Mouse (Mus musculus): ENCODE results near the gene Klhl22.

Klhl22 gene

DNA sequence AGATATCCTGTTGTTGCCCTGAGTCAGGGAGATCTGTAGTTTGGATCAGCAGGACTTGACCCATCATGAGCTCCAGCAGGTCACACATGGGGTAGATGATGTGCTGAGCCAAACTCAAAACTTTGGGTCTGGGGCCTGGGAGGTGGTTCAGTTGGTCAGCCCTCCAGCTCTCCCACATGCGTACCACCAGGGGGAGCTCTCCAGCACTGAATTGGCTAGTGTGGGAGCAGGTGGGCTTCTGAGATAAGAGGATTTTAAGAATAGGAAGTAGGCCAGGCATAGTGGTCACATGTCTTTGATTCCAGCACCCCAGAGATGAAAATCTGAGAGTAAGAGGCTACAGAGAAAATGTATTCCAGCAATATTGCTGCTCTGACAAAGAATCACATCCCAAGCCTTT is 14.9 kb upstream of the Klhl22 start:
- in situ Hi-C loops (cut with MboI; ENCODE audit: low pct_unique_long_range_greater_than_20kb in 1 of 2, low sequenced_read_pairs in 2 of 2, unreplicated experiment in 1 of 2), result loop anchor here in 1 of 2 experiments (25.0 kb wide), 1 partner anchor 293 kb away; no protein-coding TSS in a partner anchor

DNA sequence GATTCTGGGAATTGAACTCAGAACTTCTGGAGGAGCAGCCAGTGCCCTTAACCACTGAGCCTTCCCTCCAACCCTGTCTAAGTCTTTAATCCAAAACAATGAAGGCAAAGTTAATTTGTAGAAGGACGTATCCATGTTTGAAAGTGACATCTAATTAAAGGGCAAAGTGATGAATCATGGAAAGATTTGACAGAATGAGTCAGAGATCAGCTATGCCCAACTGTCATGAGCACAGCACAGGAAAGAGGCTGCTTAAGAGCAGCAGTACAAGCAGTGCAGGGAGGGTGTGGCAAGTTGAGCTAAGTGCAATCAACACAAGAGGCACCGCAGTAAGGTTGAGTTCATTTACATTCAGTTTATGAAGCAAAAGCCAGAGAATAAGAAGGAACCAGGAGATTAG is 14.4 kb upstream of the Klhl22 start:
- in situ Hi-C loops (cut with MboI; ENCODE audit: low pct_unique_long_range_greater_than_20kb in 1 of 2, low sequenced_read_pairs in 2 of 2, unreplicated experiment in 1 of 2), result loop anchor here in 1 of 2 experiments (25.0 kb wide), 1 partner anchor 292 kb away; no protein-coding TSS in a partner anchor

DNA sequence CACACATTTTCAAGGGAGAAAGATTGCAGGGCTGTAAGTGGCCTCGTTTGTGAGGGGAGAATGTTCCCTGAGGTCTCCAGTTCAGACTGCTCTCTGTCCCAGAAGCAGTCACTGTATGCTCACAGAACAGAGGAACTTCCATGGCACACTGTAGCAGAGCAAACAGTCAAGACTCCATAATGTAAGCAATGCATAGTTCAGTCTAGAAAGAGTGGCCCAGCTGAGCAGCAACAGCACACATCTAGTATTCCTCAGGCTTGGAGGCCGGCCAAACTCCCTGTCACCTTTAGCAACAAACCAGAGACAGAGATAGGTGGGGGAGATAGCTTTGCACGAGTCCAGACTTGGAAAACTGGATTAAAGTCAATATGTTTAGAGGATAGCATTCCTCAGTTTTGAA is 6.4 kb upstream of the Klhl22 start:
- in situ Hi-C loops (cut with MboI; ENCODE audit: low pct_unique_long_range_greater_than_20kb in 1 of 2, low sequenced_read_pairs in 2 of 2, unreplicated experiment in 1 of 2), result no loop called here

DNA sequence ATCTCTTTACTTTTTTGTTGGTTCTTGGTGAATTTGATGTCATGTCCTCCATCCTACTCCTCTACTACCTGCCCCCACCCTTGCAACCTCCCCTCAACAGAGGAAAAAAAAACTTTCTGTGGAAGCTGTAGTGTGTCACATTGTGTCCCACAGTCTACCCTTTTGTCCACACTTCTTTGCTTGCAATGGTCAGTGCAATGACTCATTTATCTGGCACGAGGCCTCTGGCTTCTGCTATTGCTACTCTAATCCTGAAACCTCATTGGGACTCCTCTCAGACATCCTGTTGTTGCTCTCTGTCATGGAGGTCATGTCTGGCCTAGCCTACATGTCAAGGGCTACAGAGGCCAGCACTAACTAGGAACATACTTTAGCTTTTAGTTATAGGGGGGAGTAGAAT is 5.7 kb upstream of the Klhl22 start:
- in situ Hi-C loops (cut with MboI; ENCODE audit: low pct_unique_long_range_greater_than_20kb in 1 of 2, low sequenced_read_pairs in 2 of 2, unreplicated experiment in 1 of 2), result no loop called here

DNA sequence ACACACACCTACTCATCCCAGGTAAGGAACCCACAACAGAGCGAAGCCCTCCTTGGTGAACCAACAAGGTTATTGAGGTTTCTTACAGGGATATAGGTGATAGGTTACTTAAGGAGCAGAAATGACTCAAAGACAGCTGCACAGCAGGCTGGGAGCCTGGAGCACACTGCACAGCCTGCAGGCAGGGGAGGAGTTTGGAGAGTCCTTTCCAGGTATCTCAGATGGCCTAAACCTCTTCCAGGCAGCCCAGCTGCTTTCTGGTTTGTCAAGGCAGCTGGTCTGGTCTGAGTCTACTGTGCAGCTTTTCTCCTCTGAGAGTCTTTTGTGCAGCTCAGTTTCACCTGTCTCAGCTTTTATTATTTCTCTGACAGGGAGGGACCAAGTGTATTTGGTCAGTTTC is 1.7 kb upstream of the Klhl22 start:
- in situ Hi-C loops (cut with MboI; ENCODE audit: low pct_unique_long_range_greater_than_20kb in 1 of 2, low sequenced_read_pairs in 2 of 2, unreplicated experiment in 1 of 2), result no loop called here

DNA sequence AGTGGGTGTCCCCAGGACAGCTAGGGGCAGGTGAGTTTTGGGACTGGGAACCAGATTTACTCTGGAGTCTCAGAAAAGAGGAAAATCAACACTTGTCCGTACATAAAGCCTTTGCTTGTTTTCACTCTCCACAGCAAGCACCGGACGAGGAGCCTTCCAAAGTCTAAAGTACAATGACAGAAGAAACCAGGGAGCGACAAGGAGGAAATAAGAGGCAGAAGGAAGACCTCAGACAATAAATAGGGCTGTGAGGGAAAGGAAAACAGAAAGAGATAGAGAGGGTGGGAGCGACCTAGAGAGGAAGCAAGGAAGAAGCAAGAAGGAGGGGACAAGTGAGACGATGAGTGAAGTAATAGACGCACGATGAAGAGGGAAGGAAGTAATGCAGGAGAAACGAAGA is 516 bp upstream of the Klhl22 start:
- in situ Hi-C loops (cut with MboI; ENCODE audit: low pct_unique_long_range_greater_than_20kb in 1 of 2, low sequenced_read_pairs in 2 of 2, unreplicated experiment in 1 of 2), result no loop called here

DNA sequence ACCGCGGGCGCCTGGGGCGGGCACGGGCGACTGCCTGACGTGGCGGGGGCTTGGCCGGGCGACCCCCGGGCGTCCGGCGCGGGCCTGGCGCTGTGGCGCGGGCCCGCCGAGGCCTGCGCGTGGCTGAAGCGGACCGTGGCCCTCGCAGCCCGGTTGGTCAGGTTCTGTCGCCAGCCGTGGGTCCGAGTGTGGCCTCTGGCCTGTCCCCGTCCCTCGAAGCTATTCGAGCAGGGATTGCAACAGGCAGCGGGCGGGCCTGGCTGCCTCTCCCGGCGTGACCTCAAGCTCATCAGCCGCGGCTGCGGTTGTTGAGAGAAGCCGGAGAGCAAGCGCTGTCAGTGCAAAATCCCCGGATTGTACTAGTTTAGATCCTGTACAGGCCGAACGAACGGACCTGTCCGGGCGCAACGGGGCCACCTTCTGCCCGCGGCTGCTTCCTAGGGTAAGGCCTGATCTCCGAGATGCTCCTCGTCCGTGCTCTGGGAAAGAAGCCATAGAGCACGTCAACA is 449 bp downstream of the Klhl22 start:
- in situ Hi-C loops (cut with MboI; ENCODE audit: low pct_unique_long_range_greater_than_20kb in 1 of 2, low sequenced_read_pairs in 2 of 2, unreplicated experiment in 1 of 2), result loop anchor here in 1 of 2 experiments (5.0 kb wide), 1 partner anchor 42 kb away; no protein-coding TSS in a partner anchor

DNA sequence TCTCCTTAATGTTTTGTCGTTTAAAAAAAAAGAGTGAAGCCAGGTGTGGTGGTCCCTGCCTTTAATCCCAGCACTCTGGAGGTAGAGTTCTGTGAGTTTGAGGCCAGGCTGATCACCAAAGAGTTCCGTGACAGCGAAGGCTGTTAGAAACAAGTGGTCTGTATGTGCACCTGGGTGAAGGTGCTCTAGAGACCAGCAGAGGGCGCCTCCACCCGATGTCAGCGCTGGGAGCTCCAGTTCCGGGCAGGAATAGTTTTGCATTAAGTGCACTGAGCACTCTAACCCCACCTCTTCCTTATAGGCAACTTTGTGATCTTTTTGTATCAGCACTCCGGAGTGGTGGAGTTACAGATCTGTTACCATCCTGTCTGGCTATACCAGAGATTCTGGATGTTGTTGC is 1.2 kb downstream of the Klhl22 start:
- in situ Hi-C loops (cut with MboI; ENCODE audit: low pct_unique_long_range_greater_than_20kb in 1 of 2, low sequenced_read_pairs in 2 of 2, unreplicated experiment in 1 of 2), result loop anchor here in 1 of 2 experiments (5.0 kb wide), 1 partner anchor 42 kb away; no protein-coding TSS in a partner anchor

DNA sequence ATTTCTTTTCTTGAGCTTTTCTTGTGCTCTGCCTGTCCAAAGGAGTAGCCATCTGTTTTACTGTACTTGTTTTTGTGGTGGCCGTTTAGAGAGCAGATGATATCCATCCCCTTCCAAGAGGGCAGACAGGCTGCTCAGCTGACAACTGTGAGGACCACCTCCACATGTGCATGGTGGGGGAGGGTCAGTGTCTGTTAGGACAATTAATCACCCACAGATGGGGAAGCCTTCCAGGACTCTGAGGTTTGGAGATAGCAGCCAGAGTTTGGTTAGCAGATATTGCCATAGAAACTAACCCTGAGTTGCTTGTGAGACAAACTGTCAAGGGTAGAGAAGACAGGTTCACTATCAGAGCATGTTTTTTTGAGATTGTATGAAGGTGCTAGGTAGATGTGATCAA is 1.7 kb downstream of the Klhl22 start:
- in situ Hi-C loops (cut with MboI; ENCODE audit: low pct_unique_long_range_greater_than_20kb in 1 of 2, low sequenced_read_pairs in 2 of 2, unreplicated experiment in 1 of 2), result loop anchor here in 1 of 2 experiments (5.0 kb wide), 1 partner anchor 41 kb away; no protein-coding TSS in a partner anchor

DNA sequence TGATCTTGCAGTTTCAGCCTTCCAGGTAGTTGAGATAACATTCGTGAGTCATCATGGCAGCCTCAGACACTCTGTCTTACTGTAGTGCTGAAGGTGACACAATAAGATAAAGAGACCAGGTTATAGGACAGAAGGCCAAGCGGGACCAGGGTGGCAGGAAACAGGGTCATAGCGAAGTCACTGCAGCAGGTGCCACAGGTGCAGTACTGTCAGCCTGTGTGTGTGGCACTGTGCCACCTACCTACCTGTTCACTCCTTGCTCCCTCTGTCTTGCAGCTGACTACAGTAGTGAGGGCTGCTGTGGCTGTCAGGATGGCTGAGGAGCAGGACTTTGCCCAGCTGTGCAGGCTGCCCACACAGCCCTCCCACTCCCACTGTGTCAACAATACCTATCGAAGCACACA is 4.7 kb downstream of the Klhl22 start:
- in situ Hi-C loops (cut with MboI; ENCODE audit: low pct_unique_long_range_greater_than_20kb in 1 of 2, low sequenced_read_pairs in 2 of 2, unreplicated experiment in 1 of 2), result loop anchor here in 1 of 2 experiments (5.0 kb wide), 1 partner anchor 38 kb away; no protein-coding TSS in a partner anchor

DNA sequence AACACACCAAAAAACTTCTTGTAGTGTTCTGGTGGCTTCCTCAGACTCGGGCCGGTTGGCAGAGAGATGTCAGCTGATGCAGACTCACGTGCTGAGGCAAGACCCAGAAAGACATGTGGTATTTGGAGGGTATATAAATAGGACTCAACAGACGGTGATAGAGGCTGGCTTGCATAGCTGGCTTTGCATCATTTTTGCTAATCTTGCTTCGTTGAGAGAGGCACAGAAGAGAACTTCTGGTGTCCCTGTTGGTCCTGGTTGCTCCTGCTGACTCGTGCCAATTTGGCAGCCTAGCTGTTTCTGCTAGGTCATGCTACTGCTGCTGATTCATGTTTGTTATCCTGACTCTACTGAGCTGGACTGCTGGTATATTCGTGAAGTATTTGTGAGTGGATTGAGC is 9.4 kb downstream of the Klhl22 start:
- in situ Hi-C loops (cut with MboI; ENCODE audit: low pct_unique_long_range_greater_than_20kb in 1 of 2, low sequenced_read_pairs in 2 of 2, unreplicated experiment in 1 of 2), result no loop called here

DNA sequence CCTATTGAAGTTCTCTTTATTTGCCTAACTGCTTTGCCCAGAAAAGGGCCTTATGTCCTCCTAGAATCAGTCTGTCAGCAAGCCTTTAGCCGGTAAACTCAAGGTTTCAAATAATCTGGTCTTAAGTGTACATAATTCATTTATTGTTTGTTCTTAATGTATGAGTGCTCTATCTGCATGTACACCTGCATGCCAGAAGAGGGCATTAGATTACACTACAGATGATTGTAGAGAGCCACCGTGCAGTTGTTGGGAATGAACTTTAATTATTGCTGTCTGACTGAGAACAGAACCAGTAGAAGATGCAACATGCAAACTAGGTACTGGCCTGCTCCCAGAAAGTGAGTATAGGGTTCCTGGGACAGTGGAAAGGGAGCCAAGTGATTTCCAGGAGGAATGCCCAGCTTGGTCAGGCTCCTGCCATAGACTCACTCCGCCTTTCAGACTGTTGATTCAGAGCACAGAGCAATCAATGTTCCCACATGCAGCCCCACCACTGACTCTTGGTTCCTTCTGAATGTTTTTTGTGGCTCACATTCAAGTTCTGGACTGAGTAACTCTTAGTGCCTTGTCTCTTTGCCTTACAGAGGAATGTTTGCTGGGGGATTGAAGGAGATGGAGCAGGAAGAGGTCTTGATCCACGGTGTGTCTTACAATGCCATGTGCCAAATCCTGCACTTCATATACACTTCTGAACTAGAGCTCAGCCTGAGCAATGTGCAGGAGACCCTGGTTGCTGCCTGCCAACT is 11.9 kb downstream of the Klhl22 start:
- in situ Hi-C loops (cut with MboI; ENCODE audit: low pct_unique_long_range_greater_than_20kb in 1 of 2, low sequenced_read_pairs in 2 of 2, unreplicated experiment in 1 of 2), result no loop called here

DNA sequence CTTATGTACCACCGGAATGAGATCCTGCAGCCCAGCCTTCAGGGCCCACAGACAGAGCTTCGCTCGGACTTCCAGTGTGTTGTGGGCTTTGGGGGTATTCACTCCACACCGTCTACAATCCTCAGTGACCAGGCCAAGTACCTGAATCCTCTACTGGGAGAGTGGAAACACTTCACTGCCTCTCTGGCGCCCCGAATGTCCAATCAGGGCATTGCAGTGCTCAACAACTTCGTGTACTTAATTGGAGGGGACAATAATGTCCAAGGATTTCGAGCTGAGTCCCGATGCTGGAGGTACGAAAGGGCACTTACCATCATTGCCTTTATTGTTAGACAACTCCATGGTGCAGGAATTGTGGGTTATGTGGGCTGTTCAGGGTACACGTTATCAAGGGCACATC is 17.4 kb downstream of the Klhl22 start:
- in situ Hi-C loops (cut with MboI; ENCODE audit: low pct_unique_long_range_greater_than_20kb in 1 of 2, low sequenced_read_pairs in 2 of 2, unreplicated experiment in 1 of 2), result no loop called here

DNA sequence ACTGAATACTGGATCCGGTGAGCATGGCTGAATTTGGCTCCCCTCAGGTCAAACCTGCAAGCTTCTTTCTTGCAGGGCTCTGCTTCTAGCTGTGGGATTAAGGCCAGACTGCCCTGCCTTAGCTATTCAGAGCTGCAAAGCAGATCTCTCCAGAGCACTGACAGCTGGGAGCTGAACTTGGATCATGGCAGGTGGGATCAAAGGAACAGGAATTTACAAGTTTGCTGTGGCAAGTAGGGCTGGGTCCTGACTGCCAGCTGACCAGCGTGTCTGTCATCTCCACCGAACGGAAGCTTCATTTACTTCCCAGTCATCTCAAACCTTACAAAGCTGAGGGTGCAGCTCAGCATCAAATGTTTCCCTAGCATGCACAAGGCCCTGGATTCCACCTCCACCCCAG is 18.8 kb downstream of the Klhl22 start:
- in situ Hi-C loops (cut with MboI; ENCODE audit: low pct_unique_long_range_greater_than_20kb in 1 of 2, low sequenced_read_pairs in 2 of 2, unreplicated experiment in 1 of 2), result no loop called here

DNA sequence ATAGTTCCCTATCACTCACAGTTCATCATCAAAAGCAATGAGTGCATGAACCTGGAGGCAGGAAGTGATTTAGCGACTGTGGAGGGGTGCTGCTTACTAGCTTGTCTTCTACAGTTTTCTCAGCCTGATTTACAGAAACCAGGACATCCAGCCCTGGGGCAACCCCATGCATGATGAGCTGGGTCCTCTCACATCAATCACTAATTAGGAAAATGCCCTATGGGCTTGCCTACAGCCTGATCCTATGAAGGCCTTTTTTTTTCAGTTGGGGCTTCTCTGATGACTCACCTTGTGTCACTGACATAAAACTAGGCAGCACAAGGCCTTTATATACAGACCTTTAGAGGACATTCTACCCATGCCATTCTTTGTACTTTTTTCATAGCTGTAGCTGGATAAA is 20.3 kb downstream of the Klhl22 start:
- in situ Hi-C loops (cut with MboI; ENCODE audit: low pct_unique_long_range_greater_than_20kb in 1 of 2, low sequenced_read_pairs in 2 of 2, unreplicated experiment in 1 of 2), result loop anchor here in 1 of 2 experiments (10.0 kb wide), 1 partner anchor 485 kb away; no protein-coding TSS in a partner anchor

DNA sequence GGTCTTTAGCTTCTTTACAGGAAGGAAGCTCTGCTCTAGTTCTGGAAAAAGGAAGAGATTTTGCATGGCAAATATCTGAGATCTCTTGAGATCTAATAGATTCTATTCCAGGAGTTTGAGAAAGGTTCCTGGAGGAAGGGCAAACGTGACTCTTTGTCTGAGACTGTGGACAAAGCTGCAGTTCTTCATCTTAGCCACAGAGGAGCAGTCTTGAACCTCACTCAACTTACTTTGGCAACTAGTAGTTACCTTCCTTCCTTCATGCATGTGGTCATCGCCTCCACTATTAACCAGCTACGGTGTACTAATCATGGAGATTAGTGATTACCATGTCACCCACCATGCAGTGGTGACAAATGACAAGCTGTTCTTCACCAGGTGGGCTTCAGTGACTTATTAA is 25.9 kb downstream of the Klhl22 start:
- in situ Hi-C loops (cut with MboI; ENCODE audit: low pct_unique_long_range_greater_than_20kb in 1 of 2, low sequenced_read_pairs in 2 of 2, unreplicated experiment in 1 of 2), result loop anchor here in 1 of 2 experiments (10.0 kb wide), 1 partner anchor 479 kb away; no protein-coding TSS in a partner anchor

DNA sequence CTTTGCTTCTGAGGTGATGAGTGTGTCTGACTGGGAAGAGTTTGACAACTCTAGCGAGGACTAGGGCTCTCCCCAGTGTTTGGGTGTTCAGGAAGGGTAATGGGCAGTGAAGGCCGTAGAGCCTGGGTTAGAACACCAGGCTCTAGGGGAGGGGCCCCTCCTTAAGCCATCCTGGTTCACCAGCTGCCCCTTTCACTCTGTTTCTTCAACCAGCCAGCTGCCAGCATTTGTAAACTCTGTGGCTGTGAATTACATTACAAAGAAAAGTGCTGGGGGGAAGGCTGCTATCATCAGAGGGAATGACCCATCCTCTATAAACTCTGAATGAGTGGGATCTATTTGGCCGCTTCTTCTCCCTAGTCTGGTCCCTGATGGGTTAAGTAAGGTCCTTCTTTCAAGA is 33.3 kb downstream of the Klhl22 start:
- in situ Hi-C loops (cut with MboI; ENCODE audit: low pct_unique_long_range_greater_than_20kb in 1 of 2, low sequenced_read_pairs in 2 of 2, unreplicated experiment in 1 of 2), result no loop called here

DNA sequence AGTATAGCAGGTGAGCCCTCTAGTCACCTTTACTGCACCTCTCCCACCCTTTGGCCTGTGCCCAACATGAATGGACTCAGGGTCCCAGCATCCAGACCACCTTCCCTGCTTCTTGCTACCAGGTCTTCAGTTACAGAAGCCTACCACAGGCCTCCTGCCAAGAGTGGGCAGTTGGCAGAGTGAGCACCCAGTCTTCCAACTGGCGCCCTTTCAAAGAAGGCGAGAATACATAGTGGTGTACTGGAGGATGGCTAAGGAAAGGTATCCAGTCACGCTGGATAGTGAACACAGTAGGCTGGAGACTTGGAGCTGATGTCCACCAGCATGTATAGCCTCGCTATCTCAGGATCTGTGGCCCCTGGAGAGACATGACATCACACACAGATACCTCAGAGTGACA is 34.6 kb downstream of the Klhl22 start:
- in situ Hi-C loops (cut with MboI; ENCODE audit: low pct_unique_long_range_greater_than_20kb in 1 of 2, low sequenced_read_pairs in 2 of 2, unreplicated experiment in 1 of 2), result no loop called here

DNA sequence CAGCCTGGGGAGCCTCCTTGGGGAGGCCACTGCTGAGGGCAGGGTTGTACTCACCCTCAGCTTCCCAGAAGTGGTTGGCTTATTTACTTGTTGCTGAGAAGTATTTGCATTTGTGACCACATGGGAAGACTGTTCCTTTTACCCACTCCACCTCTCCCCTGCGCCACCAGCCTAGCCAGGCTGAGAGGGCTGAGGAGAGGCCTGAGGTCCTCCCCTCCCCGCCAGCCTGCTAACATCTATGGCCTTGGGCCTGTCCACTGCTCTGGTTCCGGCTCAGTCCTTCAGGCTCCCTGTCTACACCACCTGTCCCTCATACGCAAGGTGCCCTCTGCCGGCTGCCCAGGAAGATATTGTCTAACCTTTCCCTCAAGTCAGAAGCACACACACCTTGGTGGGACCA is 36.2 kb downstream of the Klhl22 start:
- in situ Hi-C loops (cut with MboI; ENCODE audit: low pct_unique_long_range_greater_than_20kb in 1 of 2, low sequenced_read_pairs in 2 of 2, unreplicated experiment in 1 of 2), result no loop called here

DNA sequence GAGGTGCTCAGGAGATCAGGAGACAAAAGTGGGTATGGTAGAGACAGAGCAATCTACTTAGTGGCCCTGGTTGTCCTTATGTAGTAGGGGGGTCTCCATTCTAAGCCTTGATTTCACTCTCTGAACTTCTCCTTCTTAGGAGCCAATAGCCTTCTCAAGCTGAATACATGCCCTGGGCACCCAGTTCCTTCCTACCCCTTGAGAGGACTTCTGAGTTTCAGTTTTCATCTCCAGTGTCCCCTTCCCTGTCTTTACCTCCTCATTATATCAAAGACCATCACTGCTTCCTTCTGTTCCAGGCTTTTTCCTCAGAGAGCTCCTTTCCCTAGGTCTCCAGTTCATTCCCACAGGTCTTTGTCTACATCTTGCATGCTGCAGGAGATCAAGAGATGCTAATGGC is 37.1 kb downstream of the Klhl22 start:
- in situ Hi-C loops (cut with MboI; ENCODE audit: low pct_unique_long_range_greater_than_20kb in 1 of 2, low sequenced_read_pairs in 2 of 2, unreplicated experiment in 1 of 2), result no loop called here

All from mouse embryonic stem cell (cell line).